Mouse (Mus musculus) limb, embryonic 10.5 days (tissue): ENCODE results near the gene 5730522E02Rik. TPM values are rescaled to one million over a fixed set of nuclear protein-coding genes. Genes with fewer than 3 reads are reported as not detected.

Experiments used
- DNase-seq: peaks from one replicate; pipeline ENCODE4 v3.0.0-alpha.2; 2017; ENCODE audit warnings: low spot score
- H3K27ac ChIP-seq: fragments of 300-500 bp; sonication (generic); 2 replicates; pipeline ENCODE4 v1.5.1; 2016; ENCODE audit warnings: mild to moderate bottlenecking
- H3K27me3 ChIP-seq: fragments of 300-500 bp; sonication (generic); 2 replicates; pipeline ENCODE4 v1.6.1; 2016; ENCODE audit warnings: low read depth, mild to moderate bottlenecking; ENCODE audit not compliant: poor library complexity, severe bottlenecking
- H3K36me3 ChIP-seq: fragments of 300-500 bp; sonication (generic); 2 replicates; pipeline ENCODE4 v1.6.1; 2016; ENCODE audit warnings: mild to moderate bottlenecking, moderate library complexity
- H3K4me1 ChIP-seq: fragments of 300-500 bp; sonication (generic); 2 replicates; pipeline ENCODE4 v1.6.1; 2016
- H3K4me3 ChIP-seq: fragments of 300-500 bp; sonication (generic); 2 replicates; pipeline ENCODE4 v1.5.1; 2016; ENCODE audit warnings: mild to moderate bottlenecking, moderate library complexity
- H3K9me3 ChIP-seq: fragments of 300-500 bp; sonication (generic); replicated peaks from 2 replicates; pipeline ENCODE4 v1.6.1; 2016; ENCODE audit warnings: mild to moderate bottlenecking
- WGBS: fragments of 180-500 bp; shearing (Covaris S2); methylation state at CpG from one replicate; pipeline ENCODE4 v1.1.7; 2016; 5-methylcytosine and 5-hydroxymethylcytosine counted together
- polyA plus RNA-seq: library from polyadenylated mRNA; unstranded; fragments of >200 nt; fragmentation: Nextera tagmentation; extraction: Ambion mirVana; gene quantifications from 2 replicates; pipeline ENCODE4 v1.2.1, GENCODE M21; 2016

The 5730522E02Rik gene
- polyA plus RNA-seq, 1 experiment from 2014 or later, result 7.0 TPM

DNA sequence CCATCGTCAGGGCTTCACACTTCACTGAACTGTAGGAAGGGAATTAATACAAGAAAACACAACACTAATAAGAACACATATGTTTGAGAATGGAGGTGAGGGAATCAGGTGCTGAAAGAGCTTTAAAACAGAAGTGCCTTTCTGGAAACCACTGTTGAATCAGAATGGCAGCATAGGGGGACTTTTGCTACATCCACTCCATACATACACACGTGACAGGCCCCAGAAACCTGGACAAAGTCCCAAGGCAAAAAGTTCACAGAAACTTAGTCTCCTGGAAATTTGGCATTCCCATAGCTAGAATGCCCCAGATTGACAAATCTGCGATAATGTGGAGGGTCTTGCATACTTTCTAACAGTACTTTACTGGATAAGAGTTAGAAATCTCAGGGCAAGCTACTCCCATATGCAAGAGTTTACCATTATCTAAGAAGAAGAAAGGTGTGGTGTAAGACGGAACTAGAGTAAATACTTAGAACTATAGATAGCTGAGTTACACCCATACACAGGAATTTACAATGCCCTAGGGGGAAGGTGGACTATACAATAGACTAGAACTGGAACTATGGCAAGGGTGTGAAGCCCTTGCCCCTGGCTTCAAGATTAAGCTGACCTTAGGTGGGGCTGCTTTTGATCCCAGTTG lies 43.5 kb downstream of the 5730522E02Rik start:
- Histone ChIP-seq H3K27ac (no peak overlapping the region), H3K4me3 (no peak overlapping the region), H3K27me3 (no peaks in the 10 kb centered on the region), H3K9me3 (no peaks in the 10 kb centered on the region), H3K4me1 (no peaks in the 10 kb centered on the region), H3K36me3 (no peaks in the 10 kb centered on the region)
- whole genome bisulfite sequencing, result 93% methylated on average over 4 of the region's 4 CpGs
- DNase-seq, result no peak

GRCm38 (mm10) chr11:26164651-26165259 lies 45.8 kb downstream of the 5730522E02Rik start:
- 92% methylated on average over 5 of the region's 5 CpGs for WGBS
- Histone ChIP-seq H3K4me1 (no peaks in the 10 kb centered on the region), H3K36me3 (no peaks in the 10 kb centered on the region), H3K27me3 (no peaks in the 10 kb centered on the region), H3K9me3 (no peaks in the 10 kb centered on the region), H3K27ac (no peak overlapping the region), H3K4me3 (no peak overlapping the region)
- no peak for DNase-seq

GRCm38 (mm10) chr11:26161354-26161753 lies 49.2 kb downstream of the 5730522E02Rik start:
- H3K4me1 ChIP-seq, result no peaks in the 10 kb centered on the region
- H3K9me3 ChIP-seq, result no peaks in the 10 kb centered on the region
- H3K36me3 ChIP-seq, result no peaks in the 10 kb centered on the region
- H3K27me3 ChIP-seq, result no peaks in the 10 kb centered on the region
- WGBS, result 76% methylated on average over 5 of the region's 5 CpGs
- DNase-seq, result no peak
- H3K4me3 ChIP-seq, result no peak overlapping the region
- H3K27ac ChIP-seq, result no peak overlapping the region

GRCm38 (mm10) chr11:26159033-26159432 lies 51.5 kb downstream of the 5730522E02Rik start:
- Histone ChIP-seq H3K9me3 (no peaks in the 10 kb centered on the region), H3K4me1 (no peaks in the 10 kb centered on the region), H3K36me3 (no peaks in the 10 kb centered on the region), H3K27ac (no peak overlapping the region), H3K27me3 (no peaks in the 10 kb centered on the region), H3K4me3 (no peak overlapping the region)
- DNase-seq, result no peak
- 79% methylated on average over 3 of the region's 3 CpGs for WGBS

DNA sequence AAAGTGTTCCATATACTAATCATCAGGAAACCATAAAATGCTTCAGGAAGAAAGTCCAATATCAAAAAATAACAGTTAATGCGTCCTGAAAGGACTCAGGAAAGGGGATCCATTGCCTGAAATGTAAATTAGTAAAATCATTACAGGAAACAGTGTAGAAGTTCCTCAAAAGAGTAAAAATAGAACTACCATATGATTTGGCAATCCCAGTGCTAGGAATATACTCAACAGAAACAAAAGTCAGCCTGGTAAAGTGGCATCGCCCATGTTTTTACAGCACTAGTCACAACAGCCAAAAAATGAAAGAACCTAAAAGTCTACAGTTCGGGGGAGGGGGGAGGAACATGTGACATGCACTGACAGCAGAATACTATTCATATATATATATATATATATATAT lies 70.5 kb downstream of the 5730522E02Rik start:
- WGBS, result 90% methylated on average over 3 of the region's 3 CpGs
- Histone ChIP-seq H3K36me3 (no peaks in the 10 kb centered on the region), H3K27me3 (no peaks in the 10 kb centered on the region), H3K4me1 (no peaks in the 10 kb centered on the region), H3K9me3 (no peaks in the 10 kb centered on the region), H3K27ac (no peak overlapping the region), H3K4me3 (no peak overlapping the region)
- DNase-seq, result no peak

GRCm38 (mm10) chr11:26138013-26138412 lies 72.5 kb downstream of the 5730522E02Rik start:
- no peak for DNase-seq
- no peak overlapping the region for H3K4me3 ChIP-seq
- no peak overlapping the region for H3K27ac ChIP-seq
- H3K9me3 ChIP-seq, result no peaks in the 10 kb centered on the region
- WGBS, result 87% methylated on average over 1 of the region's 1 CpGs
- no peaks in the 10 kb centered on the region for H3K4me1 ChIP-seq
- H3K36me3 ChIP-seq, result no peaks in the 10 kb centered on the region
- no peaks in the 10 kb centered on the region for H3K27me3 ChIP-seq

GRCm38 (mm10) chr11:26130911-26131310 lies 79.7 kb downstream of the 5730522E02Rik start:
- WGBS, result 25% methylated on average over 11 of the region's 11 CpGs
- H3K27me3 ChIP-seq, result no peaks in the 10 kb centered on the region
- H3K4me3 ChIP-seq, result no peak overlapping the region
- no peaks in the 10 kb centered on the region for H3K36me3 ChIP-seq
- H3K27ac ChIP-seq, result no peak overlapping the region
- H3K4me1 ChIP-seq, result peaks cover 19% of the 10 kb centered on the region
- DNase-seq, result peak; percentile 38
- no peaks in the 10 kb centered on the region for H3K9me3 ChIP-seq

GRCm38 (mm10) chr11:26129054-26129453 lies 81.5 kb downstream of the 5730522E02Rik start:
- Histone ChIP-seq H3K36me3 (no peaks in the 10 kb centered on the region), H3K27me3 (no peaks in the 10 kb centered on the region), H3K9me3 (no peaks in the 10 kb centered on the region), H3K27ac (no peak overlapping the region), H3K4me3 (no peak overlapping the region), H3K4me1 (peaks cover 19% of the 10 kb centered on the region)
- 71% methylated on average over 2 of the region's 2 CpGs for WGBS
- no peak for DNase-seq

GRCm38 (mm10) chr11:26128385-26128784 lies 82.2 kb downstream of the 5730522E02Rik start:
- Histone ChIP-seq H3K4me3 (no peak overlapping the region), H3K27ac (no peak overlapping the region), H3K27me3 (no peaks in the 10 kb centered on the region), H3K4me1 (peaks cover 19% of the 10 kb centered on the region), H3K9me3 (no peaks in the 10 kb centered on the region), H3K36me3 (no peaks in the 10 kb centered on the region)
- 56% methylated on average over 2 of the region's 2 CpGs for WGBS
- DNase-seq, result no peak

DNA sequence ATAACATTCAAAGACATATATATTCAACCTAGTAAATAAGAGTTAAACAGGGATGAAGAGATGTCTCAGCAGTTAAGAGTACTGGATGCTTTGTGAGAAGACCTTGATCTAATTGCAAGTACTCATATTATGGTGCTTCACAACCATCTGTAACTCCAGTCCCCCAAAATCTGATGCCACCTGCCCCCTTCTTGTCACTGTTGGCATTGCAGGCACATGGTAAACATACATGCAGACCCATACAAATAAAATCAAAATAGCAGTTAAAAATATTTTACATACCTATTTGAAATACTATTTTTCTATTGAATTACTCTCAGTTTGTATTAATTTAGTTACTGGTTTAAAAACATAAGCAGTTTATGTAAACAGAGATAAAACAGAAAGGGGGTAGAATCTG lies 84.6 kb downstream of the 5730522E02Rik start:
- Histone ChIP-seq H3K4me3 (no peak overlapping the region), H3K9me3 (no peaks in the 10 kb centered on the region), H3K36me3 (no peaks in the 10 kb centered on the region), H3K27ac (no peak overlapping the region), H3K27me3 (no peaks in the 10 kb centered on the region), H3K4me1 (peaks cover 15% of the 10 kb centered on the region)
- no peak for DNase-seq

DNA sequence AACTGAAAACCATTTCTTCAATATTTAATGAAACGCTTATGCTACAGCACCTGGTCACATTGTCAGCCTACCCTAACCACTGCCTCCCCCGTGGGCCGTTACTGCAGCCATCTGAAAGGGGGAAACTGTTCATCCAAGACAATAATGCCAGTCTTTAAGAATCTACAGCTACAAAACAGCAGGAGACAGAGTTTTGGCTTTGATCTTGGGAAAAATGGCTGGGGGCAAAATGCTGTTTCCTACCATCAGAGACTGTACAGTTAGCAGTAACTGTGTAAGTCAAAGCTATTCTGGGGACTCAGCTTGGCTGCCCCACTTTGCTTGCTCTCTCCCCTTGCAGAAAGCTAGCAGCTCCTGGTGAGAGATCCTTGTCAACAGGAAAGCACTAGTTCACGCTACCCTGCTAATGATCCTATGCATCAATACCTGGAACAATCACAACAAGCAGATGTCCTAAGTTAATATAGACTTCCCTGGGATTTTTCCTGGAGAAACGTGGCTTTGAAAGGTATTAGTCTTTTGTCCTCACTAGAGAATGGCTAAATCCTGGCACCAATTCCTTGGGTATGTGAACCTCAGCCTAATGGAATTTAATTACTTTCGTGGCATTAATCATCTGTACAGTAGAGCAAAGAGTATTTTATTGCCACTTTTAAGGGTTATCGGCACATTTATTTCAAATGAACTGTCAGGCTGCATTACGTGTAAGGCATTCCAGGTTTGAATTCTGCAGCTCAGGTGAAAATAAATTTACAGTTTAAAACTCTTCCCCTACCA lies 89.6 kb downstream of the 5730522E02Rik start:
- Histone ChIP-seq H3K36me3 (no peaks in the 10 kb centered on the region), H3K4me3 (no peak overlapping the region), H3K27ac (no peak overlapping the region), H3K4me1 (peaks cover 9% of the 10 kb centered on the region), H3K9me3 (no peaks in the 10 kb centered on the region), H3K27me3 (0 out of 2 replicates have a peak, but pooled peaks cover 6% of the 10 kb centered on the region)
- no peak for DNase-seq
- 62% methylated on average over 8 of the region's 8 CpGs for WGBS

- WGBS, result 75% methylated on average over 4 of the region's 4 CpGs
- DNase-seq, result no peak
- Histone ChIP-seq H3K27me3 (peaks cover 14% of the 10 kb centered on the region), H3K4me3 (no peak overlapping the region), H3K4me1 (peaks cover 9% of the 10 kb centered on the region), H3K36me3 (no peaks in the 10 kb centered on the region), H3K27ac (no peak overlapping the region), H3K9me3 (no peaks in the 10 kb centered on the region)
Observed at GRCm38 (mm10) chr11:26117651-26118050, 92.9 kb downstream of the 5730522E02Rik start.

DNA sequence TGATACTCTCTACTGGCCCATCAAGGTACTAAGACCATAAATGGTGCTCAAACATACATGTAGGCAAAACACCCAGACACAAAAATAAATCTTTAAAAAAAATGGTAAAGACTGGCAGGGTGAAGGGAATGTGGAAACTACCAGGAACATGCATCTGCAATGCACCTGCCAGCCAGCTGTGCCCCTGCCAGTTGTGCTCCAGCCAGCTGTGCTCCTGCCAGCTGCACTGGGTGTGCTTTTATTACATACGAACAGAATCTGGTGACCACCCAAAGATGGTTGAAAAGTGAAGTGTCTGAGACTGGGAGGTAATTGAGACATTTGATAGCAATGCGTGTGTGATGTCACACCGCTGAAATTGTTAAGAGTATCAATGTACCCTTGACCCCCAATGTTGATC lies 98.4 kb downstream of the 5730522E02Rik start:
- H3K9me3 ChIP-seq, result no peaks in the 10 kb centered on the region
- H3K27me3 ChIP-seq, result peaks cover 45% of the 10 kb centered on the region
- 86% methylated on average over 3 of the region's 3 CpGs for WGBS
- no peak overlapping the region for H3K4me3 ChIP-seq
- DNase-seq, result no peak
- no peaks in the 10 kb centered on the region for H3K36me3 ChIP-seq
- 0 out of 2 replicates have a peak, but pooled peaks cover 7% of the 10 kb centered on the region for H3K4me1 ChIP-seq
- H3K27ac ChIP-seq, result no peak overlapping the region
